Mouse (Mus musculus) neural tube, embryonic 12.5 days (tissue): Measurements from ENCODE around the gene Celf2. TPM values are rescaled to one million over a fixed set of nuclear protein-coding genes. Genes with fewer than 3 reads are reported as not detected.
A peak's percentile ranks its signal among the peaks of the same experiment; 100 is the strongest.

Source experiments
- ATAC-seq: fragments of 200-750 bp; cut with Nextera tagmentation; 2 replicates; pipeline ENCODE4 v1.8.0; 2017; ENCODE audit warnings: low read depth, mild to moderate bottlenecking, moderate TSS enrichment, moderate library complexity; ENCODE audit not compliant: low FRiP score
- H3K27ac ChIP-seq: fragments of 300-500 bp; sonication (generic); 2 replicates; pipeline ENCODE4 v1.5.1; 2016
- H3K27me3 ChIP-seq: fragments of 300-500 bp; sonication (generic); replicated peaks from 2 replicates; pipeline ENCODE4 v1.6.1; 2016; ENCODE audit warnings: mild to moderate bottlenecking
- H3K36me3 ChIP-seq: fragments of 300-500 bp; sonication (generic); 2 replicates; pipeline ENCODE4 v1.6.1; 2016; ENCODE audit warnings: mild to moderate bottlenecking
- H3K4me1 ChIP-seq: fragments of 300-500 bp; sonication (generic); 2 replicates; pipeline ENCODE4 v1.6.1; 2016
- H3K4me2 ChIP-seq: fragments of 300-500 bp; sonication (generic); replicated peaks from 2 replicates; pipeline ENCODE4 v1.6.1; 2016; ENCODE audit warnings: mild to moderate bottlenecking
- H3K4me3 ChIP-seq: fragments of 300-500 bp; sonication (generic); 2 replicates; pipeline ENCODE4 v1.5.1; 2016
- H3K9ac ChIP-seq: fragments of 300-500 bp; sonication (generic); 2 replicates; pipeline ENCODE4 v1.6.1; 2016; ENCODE audit warnings: mild to moderate bottlenecking
- H3K9me3 ChIP-seq: fragments of 300-500 bp; sonication (generic); 2 replicates; pipeline ENCODE4 v1.6.1; 2016; ENCODE audit warnings: mild to moderate bottlenecking
- WGBS: fragments of 180-500 bp; shearing (Covaris S2); methylation state at CpG from one replicate; pipeline ENCODE4 v1.1.7; 2016; 5-methylcytosine and 5-hydroxymethylcytosine counted together
- polyA plus RNA-seq: library from polyadenylated mRNA; unstranded; fragments of >200 nt; fragmentation: Nextera tagmentation; extraction: Ambion mirVana; gene quantifications from 2 replicates; pipeline ENCODE4 v1.2.1, GENCODE M21; 2016

Gene Celf2
- polyA plus RNA-seq, 1 experiment from 2014 or later: 98.4 TPM

- Histone ChIP-seq H3K4me3 (no peak overlapping the region), H3K27ac (no peak overlapping the region), H3K36me3 (no peaks in the 10 kb centered on the region), H3K9ac (no peak overlapping the region), H3K4me1 (no peaks in the 10 kb centered on the region), H3K9me3 (no peaks in the 10 kb centered on the region), H3K4me2 (no peak overlapping the region), H3K27me3 (no peaks in the 10 kb centered on the region)
- 77% methylated on average over 7 of the region's 7 CpGs for WGBS
- no peak for ATAC-seq
Observed at GRCm38 (mm10) chr2:6513176-6513575, 996.2 kb downstream of the Celf2 start.

DNA sequence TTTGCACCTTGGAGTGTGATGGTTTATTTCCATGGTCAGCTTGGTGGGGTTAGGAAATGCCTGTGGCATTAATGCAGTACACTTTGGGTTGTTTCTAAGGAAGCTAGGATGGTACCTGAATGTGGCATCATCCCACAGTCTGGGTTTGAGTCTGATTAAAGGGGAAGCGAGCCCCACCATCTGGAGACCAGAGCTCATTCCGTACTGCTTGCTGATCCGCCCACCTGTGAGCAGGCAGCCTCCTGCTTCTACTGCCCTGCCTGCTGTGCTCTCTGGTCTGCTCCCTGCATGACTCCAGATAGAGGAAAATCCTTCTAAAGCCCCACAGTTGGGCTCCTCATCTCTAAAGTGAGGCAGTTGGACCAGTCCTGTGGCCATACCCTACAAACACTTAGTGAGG, 1002.3 kb downstream of the Celf2 start:
- Histone ChIP-seq H3K4me3 (no peak overlapping the region), H3K36me3 (no peaks in the 10 kb centered on the region), H3K27ac (peak overlapping the region; percentile 37; the same call in 1 of the 2 replicates), H3K4me2 (no peak overlapping the region), H3K27me3 (no peaks in the 10 kb centered on the region), H3K9ac (no peak overlapping the region), H3K4me1 (peaks cover 21% of the 10 kb centered on the region), H3K9me3 (no peaks in the 10 kb centered on the region)
- no peak for ATAC-seq
- 54% methylated on average over 3 of the region's 3 CpGs for WGBS

- peak overlapping the region; percentile 16; the same call in 1 of the 2 replicates for H3K4me2 ChIP-seq
Observed at GRCm38 (mm10) chr2:6505979-6506811, 1003.2 kb downstream of the Celf2 start.

GRCm38 (mm10) chr2:6505531-6505930, 1003.8 kb downstream of the Celf2 start:
- H3K27me3 ChIP-seq: no peaks in the 10 kb centered on the region
- no peak overlapping the region for H3K27ac ChIP-seq
- no peak overlapping the region for H3K4me2 ChIP-seq
- peak; percentile 15; the same call in 1 of the 2 replicates for ATAC-seq
- no peaks in the 10 kb centered on the region for H3K9me3 ChIP-seq
- H3K9ac ChIP-seq: no peak overlapping the region
- H3K36me3 ChIP-seq: no peaks in the 10 kb centered on the region
- H3K4me1 ChIP-seq: peaks cover 21% of the 10 kb centered on the region
- H3K4me3 ChIP-seq: no peak overlapping the region
- WGBS: 75% methylated on average over 12 of the region's 12 CpGs

More at GRCm38 (mm10) chr2:6505979-6506811, 1003.2 kb downstream of the Celf2 start:
- Histone ChIP-seq H3K9me3 (no peaks in the 10 kb centered on the region), H3K4me3 (no peak overlapping the region), H3K4me1 (peaks cover 21% of the 10 kb centered on the region), H3K36me3 (no peaks in the 10 kb centered on the region), H3K27me3 (no peaks in the 10 kb centered on the region), H3K27ac (peak overlapping the region; percentile 37; the same call in 1 of the 2 replicates), H3K9ac (no peak overlapping the region)
- ATAC-seq: peak; percentile 96
- WGBS: 26% methylated on average over 13 of the region's 13 CpGs

DNA sequence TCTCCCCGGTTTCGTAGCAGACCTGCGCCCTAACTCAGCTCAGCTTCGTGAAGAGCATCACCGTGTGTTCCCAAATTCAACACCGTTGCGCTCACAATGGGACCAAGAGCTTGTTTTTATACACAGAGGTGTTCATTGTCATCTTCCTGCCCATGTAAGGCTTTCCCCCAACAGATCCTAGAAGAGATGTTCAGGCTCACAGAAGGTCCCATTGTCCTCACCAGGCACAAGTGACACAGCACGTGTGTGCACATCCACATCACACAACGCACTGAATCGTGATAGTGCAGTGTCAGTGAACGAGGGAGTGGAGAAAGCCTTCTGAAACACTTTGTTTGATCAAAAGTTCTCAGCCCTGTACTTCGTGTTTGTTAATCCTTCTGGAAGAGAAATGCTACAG, 1011.3 kb downstream of the Celf2 start:
- no peak overlapping the region for H3K27ac ChIP-seq
- H3K9ac ChIP-seq: no peak overlapping the region
- no peaks in the 10 kb centered on the region for H3K4me1 ChIP-seq
- no peak overlapping the region for H3K4me3 ChIP-seq
- 88% methylated on average over 12 of the region's 12 CpGs for WGBS
- H3K9me3 ChIP-seq: no peaks in the 10 kb centered on the region
- no peaks in the 10 kb centered on the region for H3K27me3 ChIP-seq
- no peak overlapping the region for H3K4me2 ChIP-seq
- H3K36me3 ChIP-seq: no peaks in the 10 kb centered on the region
- no peak for ATAC-seq

DNA sequence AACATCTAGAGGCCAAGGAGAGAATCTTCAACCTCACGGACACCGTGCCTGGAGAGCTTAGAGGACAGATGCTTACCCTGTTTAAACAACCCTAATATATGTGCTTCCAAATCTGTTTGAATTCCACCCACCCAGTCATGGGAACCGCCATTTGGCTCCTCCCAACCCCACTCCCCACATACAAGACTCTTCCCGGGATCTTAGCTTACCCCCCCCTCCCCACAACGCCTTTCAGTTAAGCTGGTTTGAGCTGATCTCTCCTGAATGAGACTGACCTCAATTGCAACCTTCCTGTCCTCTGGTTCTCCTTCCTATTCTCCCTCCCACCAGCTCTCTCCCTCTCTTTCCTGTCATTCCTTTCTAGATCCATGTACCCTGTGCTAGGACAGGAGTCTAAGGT, 1011.7 kb downstream of the Celf2 start:
- Histone ChIP-seq H3K27ac (no peak overlapping the region), H3K9ac (no peak overlapping the region), H3K27me3 (no peaks in the 10 kb centered on the region), H3K4me3 (no peak overlapping the region), H3K36me3 (no peaks in the 10 kb centered on the region), H3K9me3 (no peaks in the 10 kb centered on the region), H3K4me2 (no peak overlapping the region), H3K4me1 (no peaks in the 10 kb centered on the region)
- WGBS: 73% methylated on average over 5 of the region's 5 CpGs
- ATAC-seq: no peak

- H3K4me1 ChIP-seq: no peaks in the 10 kb centered on the region
- H3K27me3 ChIP-seq: no peaks in the 10 kb centered on the region
- 83% methylated on average over 5 of the region's 5 CpGs for WGBS
- no peak overlapping the region for H3K27ac ChIP-seq
- no peak overlapping the region for H3K9ac ChIP-seq
- H3K9me3 ChIP-seq: no peaks in the 10 kb centered on the region; the same call in 1 of the 2 replicates
- no peak for ATAC-seq
- no peak overlapping the region for H3K4me2 ChIP-seq
- no peak overlapping the region for H3K4me3 ChIP-seq
- H3K36me3 ChIP-seq: no peaks in the 10 kb centered on the region
Observed at GRCm38 (mm10) chr2:6493886-6494285, 1015.5 kb downstream of the Celf2 start.

- H3K27ac ChIP-seq: no peak overlapping the region
- WGBS: 82% methylated on average over 4 of the region's 4 CpGs
- H3K4me2 ChIP-seq: no peak overlapping the region
- no peaks in the 10 kb centered on the region for H3K27me3 ChIP-seq
- no peaks in the 10 kb centered on the region for H3K4me1 ChIP-seq
- no peak overlapping the region for H3K9ac ChIP-seq
- no peak overlapping the region for H3K4me3 ChIP-seq
- no peak for ATAC-seq
- no peaks in the 10 kb centered on the region; the same call in 1 of the 2 replicates for H3K9me3 ChIP-seq
- H3K36me3 ChIP-seq: no peaks in the 10 kb centered on the region
Observed at GRCm38 (mm10) chr2:6490870-6491269, 1018.5 kb downstream of the Celf2 start.

GRCm38 (mm10) chr2:6490076-6490475, 1019.3 kb downstream of the Celf2 start:
- H3K27me3 ChIP-seq: no peaks in the 10 kb centered on the region
- no peaks in the 10 kb centered on the region for H3K36me3 ChIP-seq
- no peak overlapping the region for H3K27ac ChIP-seq
- no peaks in the 10 kb centered on the region for H3K4me1 ChIP-seq
- H3K4me2 ChIP-seq: no peak overlapping the region
- H3K4me3 ChIP-seq: no peak overlapping the region
- 85% methylated on average over 6 of the region's 6 CpGs for WGBS
- ATAC-seq: no peak
- H3K9me3 ChIP-seq: no peaks in the 10 kb centered on the region; the same call in 1 of the 2 replicates
- H3K9ac ChIP-seq: no peak overlapping the region
